Mouse (Mus musculus) heart, postnatal 0 days (tissue): ENCODE data around the gene Nme8. TPM values are rescaled to one million over a fixed set of nuclear protein-coding genes. Genes with fewer than 3 reads are reported as not detected.

Source experiments
- ATAC-seq: fragments of 200-750 bp; cut with Nextera tagmentation; 2 replicates; pipeline ENCODE4 v1.8.0; 2017; ENCODE audit warnings: low read depth, moderate number of reproducible peaks, moderate library complexity; ENCODE audit not compliant: insufficient read depth
- DNase-seq: peaks from one replicate; pipeline ENCODE4 v3.0.0-alpha.2; 2016; ENCODE audit warnings: low spot score
- H3K27ac ChIP-seq: fragments of 300-500 bp; sonication (generic); 2 replicates; pipeline ENCODE4 v1.5.1; 2014; ENCODE audit warnings: low read depth, mild to moderate bottlenecking
- H3K27me3 ChIP-seq: fragments of 300-500 bp; sonication (generic); 2 replicates; pipeline ENCODE4 v1.6.1; 2014; ENCODE audit warnings: low read length, mixed read lengths; ENCODE audit not compliant: control insufficient read depth, insufficient read depth
- H3K36me3 ChIP-seq: fragments of 300-500 bp; sonication (generic); replicated peaks from 2 replicates; pipeline ENCODE4 v1.6.1; 2014; ENCODE audit warnings: low read length, mixed read lengths; ENCODE audit not compliant: control insufficient read depth, insufficient read depth
- H3K4me1 ChIP-seq: fragments of 300-500 bp; sonication (generic); 2 replicates; pipeline ENCODE4 v1.6.1; 2014; ENCODE audit warnings: antibody characterized with exemption; ENCODE audit not compliant: control insufficient read depth, insufficient read depth
- H3K4me2 ChIP-seq: fragments of 300-500 bp; sonication (generic); 2 replicates; pipeline ENCODE4 v1.6.1; 2014; ENCODE audit warnings: low read depth, mild to moderate bottlenecking, low read length, moderate library complexity
- H3K4me3 ChIP-seq: fragments of 300-500 bp; sonication (generic); 2 replicates; pipeline ENCODE4 v1.5.1; 2014; ENCODE audit warnings: low read depth, low read length
- H3K9ac ChIP-seq: fragments of 300-500 bp; sonication (generic); replicated peaks from 2 replicates; pipeline ENCODE4 v1.6.1; 2014; ENCODE audit warnings: low read depth, low read length, mixed read lengths
- H3K9me3 ChIP-seq: fragments of 300-500 bp; sonication (generic); replicated peaks from 2 replicates; pipeline ENCODE4 v1.6.1; 2016; ENCODE audit warnings: low read length; ENCODE audit not compliant: control insufficient read depth
- CTCF ChIP-seq: IDR thresholded peaks from 2 replicates; pipeline ENCODE4 v1.5.1; 2016; ENCODE audit warnings: antibody characterized with exemption, control low read depth, low read depth
- EP300 ChIP-seq: IDR thresholded peaks from 2 replicates; pipeline ENCODE4 v1.6.1; 2016; ENCODE audit warnings: antibody characterized with exemption, low read depth
- WGBS: fragments of 180-500 bp; shearing (Covaris S2); extraction: QIAGEN DNeasy Blood & Tissue Kit; methylation state at CpG from one replicate; pipeline ENCODE4 v1.1.7; 2014; 5-methylcytosine and 5-hydroxymethylcytosine counted together
- polyA plus RNA-seq: library from polyadenylated mRNA; unstranded; fragments of >200 nt; fragmentation: Nextera tagmentation; extraction: Ambion mirVana; gene quantifications from 2 replicates; pipeline ENCODE4 v1.2.1, GENCODE M21; 2015
- total RNA-seq: library from RNA; depleted of rRNA; stranded (reverse); fragments of >200 nt; gene quantifications from 2 replicates; pipeline ENCODE4 v1.2.3, GENCODE M21; 2014; ENCODE audit warnings: low replicate concordance

Gene Nme8
- total and polyA plus RNA-seq, 2 experiments from 2014 or later, result 2.8 TPM; not detected in 1

- Histone ChIP-seq H3K4me3 (no peak overlapping the region), H3K9ac (no peak overlapping the region), H3K27me3 (no peaks in the 10 kb centered on the region), H3K36me3 (no peaks in the 10 kb centered on the region), H3K9me3 (no peaks in the 10 kb centered on the region), H3K4me1 (0 out of 2 replicates have a peak, but pooled peaks cover 5% of the 10 kb centered on the region), H3K27ac (no peak overlapping the region), H3K4me2 (no peak overlapping the region)
- WGBS, result 60% methylated on average over 1 of the region's 1 CpGs
- ATAC-seq (no peak), DNase-seq (no peak)
- TF ChIP-seq CTCF, result no peak
- no peak for TF ChIP-seq EP300
Observed at GRCm38 (mm10) chr13:19614311-19614710, 83.3 kb downstream of the Nme8 start.

DNA sequence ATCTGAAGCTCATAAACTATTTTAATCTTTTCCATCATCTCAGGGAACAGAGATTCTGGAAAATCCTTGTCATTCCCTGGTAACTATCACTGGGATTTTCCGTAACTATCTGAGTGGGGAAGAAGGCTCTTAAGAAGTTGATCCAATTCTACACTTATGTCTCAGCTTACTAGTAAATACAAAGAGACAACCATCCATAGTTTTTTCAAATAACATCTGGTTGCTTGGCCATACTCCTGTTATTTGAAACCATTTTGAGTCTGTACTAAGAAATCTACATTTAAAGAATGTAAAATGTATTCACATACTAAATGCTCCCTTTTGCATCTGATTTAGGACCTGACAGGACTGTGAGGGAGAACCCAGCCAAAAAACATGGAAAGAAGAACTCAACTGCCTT is 84.2 kb downstream of the Nme8 start:
- Histone ChIP-seq H3K9ac (no peak overlapping the region), H3K4me2 (no peak overlapping the region), H3K4me1 (0 out of 2 replicates have a peak, but pooled peaks cover 4% of the 10 kb centered on the region), H3K27me3 (no peaks in the 10 kb centered on the region), H3K36me3 (no peaks in the 10 kb centered on the region), H3K9me3 (no peaks in the 10 kb centered on the region), H3K27ac (no peak overlapping the region), H3K4me3 (no peak overlapping the region)
- TF ChIP-seq EP300 (no peak), CTCF (no peak)
- ATAC-seq (no peak), DNase-seq (no peak)
- 88% methylated on average over 1 of the region's 1 CpGs for WGBS

DNA sequence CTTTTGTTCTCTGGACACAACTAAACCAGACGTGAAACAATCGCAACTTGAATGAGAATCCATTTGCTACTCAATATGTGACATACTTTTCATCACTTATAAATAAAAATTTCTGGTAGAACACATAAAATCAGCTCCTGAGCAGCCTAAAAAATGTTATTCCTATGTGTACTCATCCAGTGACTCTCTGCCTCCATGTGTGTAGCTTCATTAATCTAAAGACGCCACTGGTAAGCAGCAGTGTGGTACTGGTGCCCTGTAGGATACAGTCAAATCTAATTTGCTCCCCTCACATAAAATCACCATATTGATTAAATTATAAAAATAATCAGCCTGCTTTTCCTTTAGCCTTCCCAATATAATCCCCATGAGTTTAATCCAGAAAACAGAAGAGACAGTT is 84.6 kb downstream of the Nme8 start:
- Histone ChIP-seq H3K9me3 (no peaks in the 10 kb centered on the region), H3K4me2 (no peak overlapping the region), H3K27ac (no peak overlapping the region), H3K27me3 (no peaks in the 10 kb centered on the region), H3K4me1 (no peaks in the 10 kb centered on the region), H3K9ac (no peak overlapping the region), H3K36me3 (no peaks in the 10 kb centered on the region), H3K4me3 (no peak overlapping the region)
- TF ChIP-seq CTCF (no peak), EP300 (no peak)
- 80% methylated on average over 3 of the region's 3 CpGs for WGBS
- no peak for DNase-seq
- no peak for ATAC-seq

- Histone ChIP-seq H3K9ac (no peak overlapping the region), H3K27ac (no peak overlapping the region), H3K9me3 (no peaks in the 10 kb centered on the region), H3K4me2 (no peak overlapping the region), H3K27me3 (no peaks in the 10 kb centered on the region), H3K36me3 (no peaks in the 10 kb centered on the region), H3K4me1 (no peaks in the 10 kb centered on the region), H3K4me3 (no peak overlapping the region)
- TF ChIP-seq CTCF (no peak), EP300 (no peak)
- 82% methylated on average over 1 of the region's 1 CpGs for WGBS
- DNase-seq (no peak), ATAC-seq (no peak)
Observed at GRCm38 (mm10) chr13:19612348-19612747, 85.2 kb downstream of the Nme8 start.

DNA sequence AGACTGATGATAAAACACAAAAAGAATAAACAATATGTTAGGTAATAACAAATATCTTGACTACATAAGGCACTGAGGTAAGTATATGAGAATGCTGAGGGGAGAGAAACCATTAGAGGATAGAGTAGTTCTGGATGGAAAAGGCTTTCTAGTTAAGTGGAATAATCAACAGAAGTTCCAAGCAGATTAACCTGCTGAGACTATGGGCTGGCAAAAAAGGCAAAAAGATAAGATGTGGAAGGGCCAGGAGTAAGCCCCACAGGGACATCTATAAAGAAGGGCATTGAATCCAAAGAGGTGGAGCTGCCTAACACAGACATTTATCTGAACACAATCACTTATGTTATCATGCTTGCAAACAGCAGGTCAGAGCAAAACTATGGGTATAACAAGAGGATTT is 89.5 kb downstream of the Nme8 start:
- Histone ChIP-seq H3K27ac (no peak overlapping the region), H3K27me3 (no peaks in the 10 kb centered on the region), H3K9ac (no peak overlapping the region), H3K4me3 (no peak overlapping the region), H3K4me2 (no peak overlapping the region), H3K36me3 (no peaks in the 10 kb centered on the region), H3K9me3 (no peaks in the 10 kb centered on the region), H3K4me1 (no peaks in the 10 kb centered on the region)
- DNase-seq, result no peak
- TF ChIP-seq EP300 (no peak), CTCF (no peak)
- ATAC-seq, result no peak

- Histone ChIP-seq H3K36me3 (no peaks in the 10 kb centered on the region), H3K9ac (no peak overlapping the region), H3K4me2 (no peak overlapping the region), H3K27ac (no peak overlapping the region), H3K4me1 (no peaks in the 10 kb centered on the region), H3K4me3 (no peak overlapping the region), H3K27me3 (no peaks in the 10 kb centered on the region), H3K9me3 (no peaks in the 10 kb centered on the region)
- DNase-seq (no peak), ATAC-seq (no peak)
- TF ChIP-seq EP300 (no peak), CTCF (no peak)
Observed at GRCm38 (mm10) chr13:19604916-19605315, 92.7 kb downstream of the Nme8 start.
